9 mouse cellular contexts compared by ENCODE assay signal in the genomic region with DNA sequence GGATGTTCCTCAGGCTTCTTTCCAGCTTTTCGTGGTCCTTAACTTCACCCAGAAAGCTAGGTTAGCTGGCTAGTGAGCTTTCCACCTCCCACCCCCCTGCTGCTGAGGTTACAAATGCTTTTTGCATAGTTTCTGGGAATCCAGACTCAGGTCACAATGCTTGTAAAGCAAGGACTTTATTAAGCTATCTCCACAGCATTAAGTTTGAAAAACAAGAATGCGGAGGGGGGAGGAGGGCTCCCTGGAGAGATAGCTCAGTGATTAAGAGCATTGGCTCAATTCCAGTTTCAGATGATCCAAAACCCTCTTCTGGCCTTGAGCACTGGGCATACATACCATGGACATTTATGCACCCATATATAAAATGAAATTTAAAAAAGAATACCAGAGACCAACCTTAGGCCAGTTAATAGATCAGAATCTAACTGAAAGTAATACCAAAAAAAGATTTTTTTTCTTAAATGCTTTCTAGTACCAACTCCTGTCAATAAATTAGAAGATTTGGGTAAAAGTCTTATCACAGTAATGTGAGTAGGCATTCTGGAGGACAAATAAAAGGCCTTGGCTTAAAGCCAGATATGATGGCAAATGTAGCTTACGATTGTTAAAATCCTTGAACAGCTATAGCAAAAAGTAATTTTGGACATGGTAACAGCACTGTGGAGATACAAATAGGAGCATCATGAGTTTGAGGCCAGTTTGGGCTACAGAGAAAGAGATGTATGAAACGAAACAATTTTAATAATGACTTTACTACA.
DNase-seq lines count a peak whose midpoint lies in the region.
"Had no signal": no experiment of that assay in that cellular context is flagged by ENCODE, and none has a peak within 500 bp of the region (broad histone marks: within the 10 kb centered on the region; RNA-seq: fewer than 3 reads in every experiment).

No protein-coding gene starts in this region.

- DNase-seq in cerebellum, adult 11 months: peak; percentile 8
- no peak for DNase-seq in cerebellum, adult 8-10 months
- peak; percentile 6 to 11 for DNase-seq in kidney, adult 8-10 months
- DNase-seq in kidney, adult 18-20 months: no peak
- DNase-seq in 416B (ENCODE audit: low read depth): peak; percentile 28
- DNase-seq in cerebellum, adult 9-11 months: peak; percentile 23
- DNase-seq in layer of hippocampus, adult 11-12 months (ENCODE audit: low spot score): no peak
- no peak for DNase-seq in thymus, postnatal 10 days (ENCODE audit: low spot score in 2 of 2)
- DNase-seq: layer of hippocampus, postnatal 36 days had no signal

Comparison
In these comparisons a context has a peak if more than half of its experiments do, and no peak if none do; other contexts are left out.
1. DNase-seq: peak in cerebellum, adult 11 months (single experiment), kidney, adult 8-10 months (2 of 2), 416B (single experiment) and cerebellum, adult 9-11 months (single experiment); none in cerebellum, adult 8-10 months (single experiment), kidney, adult 18-20 months (single experiment), layer of hippocampus, adult 11-12 months (single experiment) and thymus, postnatal 10 days (0 of 2).